8 mouse cellular contexts compared by ENCODE assay signal in the genomic region with DNA sequence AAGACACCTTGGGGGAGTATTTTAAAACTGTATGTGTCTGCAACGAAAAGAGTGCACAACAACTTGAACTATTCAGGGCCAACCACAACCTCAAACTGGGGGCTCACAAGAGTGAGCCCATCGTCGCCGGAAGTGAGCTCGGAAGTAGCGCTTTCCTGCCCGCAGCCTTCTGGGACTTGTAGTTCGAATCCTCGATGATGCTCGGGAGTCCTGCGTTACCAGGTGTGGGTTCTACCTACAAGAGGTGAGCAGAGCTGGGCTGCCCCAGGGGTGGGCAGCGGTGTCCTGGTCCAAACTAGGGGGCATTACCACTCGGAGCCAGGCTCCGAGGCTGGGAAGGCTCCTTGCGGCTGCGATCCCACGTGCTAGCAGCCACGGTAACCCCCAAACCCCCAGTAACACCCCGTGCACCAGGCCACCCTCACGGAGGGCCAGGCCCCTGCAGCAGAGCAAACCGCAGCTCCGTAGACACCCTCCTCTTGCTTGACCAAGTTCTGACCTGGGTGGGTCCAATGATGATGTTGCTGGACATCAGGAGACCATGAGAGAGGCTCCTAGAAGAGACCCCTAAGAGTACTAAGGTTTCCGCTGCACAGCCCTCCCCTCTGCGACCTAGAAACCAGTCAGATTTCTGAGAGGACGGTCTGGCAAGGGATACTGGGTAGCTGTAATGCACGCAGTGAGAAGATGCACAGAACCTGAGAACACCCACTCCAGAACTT. TPM values are rescaled to one million over a fixed set of nuclear protein-coding genes. Genes with fewer than 3 reads are reported as not detected.
DNase-seq lines count a peak whose midpoint lies in the region; ATAC-seq and TF ChIP-seq lines count a peak whose summit lies in the region.

No protein-coding gene starts in this region.

- TF ChIP-seq EP300 in liver, embryonic 14.5 days (IDR thresholded peaks at IDR 0.05; ENCODE audit: low read depth), result no peak

- WGBS in bone marrow, adult 2 months, result 2% methylated on average over 26 of the region's 26 CpGs
- WGBS in heart, embryonic 14.5 days, result 3% methylated on average over 26 of the region's 26 CpGs
- 2% methylated on average over 26 of the region's 26 CpGs for WGBS in liver, embryonic 14.5 days (ENCODE audit: insufficient replicate concordance)

- no peaks in the 10 kb centered on the region; the same call in 1 of the 2 replicates for H3K4me1 ChIP-seq in bone marrow, adult 2 months (ENCODE audit: control insufficient read depth, insufficient read depth, low read length)
- no peaks in the 10 kb centered on the region for H3K4me1 ChIP-seq in embryonic fibroblast, embryonic 13.5 days (ENCODE audit: control insufficient read depth, insufficient read depth, low read length)
- H3K4me1 ChIP-seq in heart, embryonic 14.5 days (ENCODE audit: control insufficient read depth in 2 of 2, insufficient read depth in 2 of 2, low read length in 2 of 2), result peaks cover 3 to 4% of the 10 kb centered on the region in 2 experiments; a peak in 2 of 4 replicates
- H3K4me1 ChIP-seq in liver, embryonic 14.5 days (replicated peaks; ENCODE audit: control insufficient read depth in 2 of 2, insufficient read depth in 2 of 2, low read length in 1 of 2), result peaks cover 0 to 12% of the 10 kb centered on the region in 2 experiments

- peak; percentile 98 for ATAC-seq in CD4-positive, CD25-positive, alpha-beta regulatory T cell, adult 4 months
- no peak; the same call in 1 of the 2 replicates for ATAC-seq in heart, embryonic 14.5 days (ENCODE audit: insufficient number of reproducible peaks, insufficient read depth, low FRiP score, low read depth)
- peak; percentile 88 for ATAC-seq in liver, embryonic 14.5 days (ENCODE audit: insufficient read depth)

- no peak for TF ChIP-seq POLR2A in bone marrow, adult 2 months (IDR thresholded peaks at IDR 0.05; ENCODE audit: borderline replicate concordance, control insufficient read depth, low read depth, low read length)
- peak; percentile 43 for TF ChIP-seq POLR2A in embryonic fibroblast, embryonic 13.5 days (IDR thresholded peaks at IDR 0.05; ENCODE audit: low read depth, low read length)

- peak overlapping the region; percentile 29; the same call in 1 of the 2 replicates for H3K27ac ChIP-seq in bone marrow, adult 2 months (ENCODE audit: control insufficient read depth, insufficient read depth, low read depth, low read length, poor library complexity)
- no peak overlapping the region for H3K27ac ChIP-seq in embryonic fibroblast, embryonic 13.5 days (ENCODE audit: insufficient read depth, low read length)
- H3K27ac ChIP-seq in heart, embryonic 14.5 days (replicated peaks in 1 of 2; ENCODE audit: control insufficient read depth in 1 of 2, insufficient read depth in 1 of 2, low read depth in 2 of 2, low read length in 2 of 2), result no peak overlapping the region
- H3K27ac ChIP-seq in liver, embryonic 14.5 days, result peak overlapping the region; percentile 77

- peak; percentile 73 for DNase-seq in kidney, postnatal 10 days
- DNase-seq in liver, embryonic 14.5 days (ENCODE audit: low read depth in 3 of 3, low spot score in 3 of 3), result peak in 2 of 3 experiments; percentile 53 to 68
- peak; percentile 70 for DNase-seq in neural tube, embryonic 10.5 days (ENCODE audit: extremely low spot score, low spot score)
- DNase-seq in telencephalon, adult 2 months (ENCODE audit: low read depth, low spot score), result peak; percentile 84

- no peaks in the 10 kb centered on the region for H3K27me3 ChIP-seq in heart, embryonic 14.5 days (ENCODE audit: control insufficient read depth, insufficient read depth, low read length)
- H3K27me3 ChIP-seq in liver, embryonic 14.5 days (ENCODE audit: control insufficient read depth, insufficient read depth, low read length), result no peaks in the 10 kb centered on the region

- peak overlapping the region; percentile 99 for H3K4me2 ChIP-seq in heart, embryonic 14.5 days (ENCODE audit: low read length)
- peak overlapping the region; percentile 72 for H3K4me2 ChIP-seq in liver, embryonic 14.5 days (ENCODE audit: low read depth)

- TF ChIP-seq CTCF in bone marrow, adult 2 months (IDR thresholded peaks at IDR 0.05; ENCODE audit: control insufficient read depth, insufficient read depth, low read length), result no peak
- no peak for TF ChIP-seq CTCF in embryonic fibroblast, embryonic 13.5 days (IDR thresholded peaks at IDR 0.05; ENCODE audit: borderline replicate concordance, insufficient read depth, low read length)
- no peak for TF ChIP-seq CTCF in liver, embryonic 14.5 days (IDR thresholded peaks at IDR 0.05; ENCODE audit: low read depth)

- no peaks in the 10 kb centered on the region for H3K9me3 ChIP-seq in heart, embryonic 14.5 days (ENCODE audit: control insufficient read depth, low read length)
- no peaks in the 10 kb centered on the region for H3K9me3 ChIP-seq in liver, embryonic 14.5 days (ENCODE audit: control insufficient read depth, low read length)

- H3K36me3 ChIP-seq in heart, embryonic 14.5 days (ENCODE audit: control insufficient read depth, insufficient read depth, low read length), result no peaks in the 10 kb centered on the region
- no peaks in the 10 kb centered on the region for H3K36me3 ChIP-seq in liver, embryonic 14.5 days (replicated peaks; ENCODE audit: control insufficient read depth, insufficient read depth, low read depth)

- H3K4me3 ChIP-seq in bone marrow, adult 2 months (replicated peaks; ENCODE audit: control insufficient read depth, low read depth, low read length), result peak overlapping the region; percentile 89
- H3K4me3 ChIP-seq in embryonic fibroblast, embryonic 13.5 days (ENCODE audit: insufficient read depth, low read length), result peak overlapping the region; percentile 90
- H3K4me3 ChIP-seq in heart, embryonic 14.5 days (ENCODE audit: control insufficient read depth in 1 of 2, insufficient read depth in 1 of 2, low read depth in 1 of 2, low read length in 2 of 2), result peak overlapping the region; percentile 71 to 72
- peak overlapping the region; percentile 69 to 76 for H3K4me3 ChIP-seq in liver, embryonic 14.5 days (ENCODE audit: insufficient read depth in 1 of 2, low read depth in 2 of 2, low read length in 2 of 2)

- peak overlapping the region; percentile 72 for H3K9ac ChIP-seq in heart, embryonic 14.5 days (ENCODE audit: low read length)
- peak overlapping the region; percentile 56 for H3K9ac ChIP-seq in liver, embryonic 14.5 days (replicated peaks)

RNA-seq across cellular contexts. Expression of a gene that starts 1.2 kb away (rescaled TPM):
- 1 to 10 TPM; 2.4 to 3.3 TPM for polyA plus RNA-seq in CD4-positive, CD25-positive, alpha-beta regulatory T cell, adult 4 months (2017; shearing (Covaris generic))
- polyA plus RNA-seq in bone marrow, adult 2 months (2011; ENCODE audit: insufficient read depth, insufficient read length, low replicate concordance, missing spikeins), result 0.57 and 1.3 TPM in 2 replicates
- 4.9 and 5.5 TPM in 2 replicates for polyA plus RNA-seq in embryonic fibroblast, embryonic 13.5 days (2011; ENCODE audit: insufficient read length, low read depth, missing spikeins)
- polyA plus RNA-seq in heart, embryonic 14.5 days (2014; fragmentation: Nextera tagmentation; extraction: Ambion mirVana), result 0.96 and 1.7 TPM in 2 replicates
- 1.2 and 2.0 TPM in 2 replicates for polyA plus RNA-seq in liver, embryonic 14.5 days (2012; rRNA removed)
- polyA plus RNA-seq in liver, embryonic 14.5 days (2014; fragmentation: Nextera tagmentation; extraction: Ambion mirVana), result 2.9 and 3.5 TPM in 2 replicates

RNA-seq across cellular contexts. Expression of a gene that starts 22.1 kb away (rescaled TPM):
- polyA plus RNA-seq in CD4-positive, CD25-positive, alpha-beta regulatory T cell, adult 4 months (2017; shearing (Covaris generic)), result 10 to 100 TPM; 34.4 to 40.9 TPM
- polyA plus RNA-seq in bone marrow, adult 2 months (2011; ENCODE audit: insufficient read depth, insufficient read length, low replicate concordance, missing spikeins), result 7.2 and 8.3 TPM in 2 replicates
- polyA plus RNA-seq in embryonic fibroblast, embryonic 13.5 days (2011; ENCODE audit: insufficient read length, low read depth, missing spikeins), result 37.9 and 51.2 TPM in 2 replicates
- polyA plus RNA-seq in heart, embryonic 14.5 days (2014; fragmentation: Nextera tagmentation; extraction: Ambion mirVana), result 75.1 and 81.3 TPM in 2 replicates
- polyA plus RNA-seq in liver, embryonic 14.5 days (2012; rRNA removed), result 13.5 and 15.0 TPM in 2 replicates
- 30.3 and 32.4 TPM in 2 replicates for polyA plus RNA-seq in liver, embryonic 14.5 days (2014; fragmentation: Nextera tagmentation; extraction: Ambion mirVana)

RNA-seq across cellular contexts. Expression of a gene that starts 37.1 kb away (rescaled TPM):
- polyA plus RNA-seq in CD4-positive, CD25-positive, alpha-beta regulatory T cell, adult 4 months (2017; shearing (Covaris generic)), result 1,000 to 10,000 TPM; 1,072 to 1,239 TPM
- 200 and 242 TPM in 2 replicates for polyA plus RNA-seq in bone marrow, adult 2 months (2011; ENCODE audit: insufficient read depth, insufficient read length, low replicate concordance, missing spikeins)
- polyA plus RNA-seq in embryonic fibroblast, embryonic 13.5 days (2011; ENCODE audit: insufficient read length, low read depth, missing spikeins), result 479 and 482 TPM in 2 replicates
- polyA plus RNA-seq in heart, embryonic 14.5 days (2014; fragmentation: Nextera tagmentation; extraction: Ambion mirVana), result 457 and 471 TPM in 2 replicates
- polyA plus RNA-seq in liver, embryonic 14.5 days (2012; rRNA removed), result 222 and 368 TPM in 2 replicates
- polyA plus RNA-seq in liver, embryonic 14.5 days (2014; fragmentation: Nextera tagmentation; extraction: Ambion mirVana), result 457 and 507 TPM in 2 replicates

Comparison
In these comparisons a context has a peak if more than half of its experiments do, and no peak if none do; other contexts are left out.
1. H3K27ac ChIP-seq: peak in bone marrow, adult 2 months (single experiment) and liver, embryonic 14.5 days (single experiment); none in embryonic fibroblast, embryonic 13.5 days (single experiment) and heart, embryonic 14.5 days (0 of 2).
2. Peak in every context shown above with its lines, with median percentiles within 50 percentile points of each other: H3K4me3 ChIP-seq and DNase-seq.